Mouse (Mus musculus): ENCODE measurements at regions not wholly inside any gene's neighbourhood (a gene's known extent, or its start where the extent isn't known, plus 50 kb on each side); places are given as distances from the start of the nearest gene placed in this dataset.
A peak's percentile ranks its signal among the peaks of the same experiment; 100 is the strongest.

GRCm38 (mm10) chr7:70972023-70972400 is 379.3 kb downstream of the Gm10295 start:
- no peaks in the 10 kb centered on the region for H3K36me3 ChIP-seq (ENCODE audit: control insufficient read depth, insufficient read depth)
- H3K9me3 ChIP-seq (ENCODE audit: control insufficient read depth), result no peaks in the 10 kb centered on the region
- no peak overlapping the region for H3K9ac ChIP-seq (ENCODE audit: low read depth, low read length)
- no peak for ATAC-seq
- H3K4me3 ChIP-seq (ENCODE audit: low read depth, low read length), result no peak overlapping the region
- no peak overlapping the region for H3K4me2 ChIP-seq (replicated peaks; ENCODE audit: low read depth)
- no peak overlapping the region for H3K27ac ChIP-seq (ENCODE audit: low read depth, low read length)
- no peaks in the 10 kb centered on the region for H3K27me3 ChIP-seq (replicated peaks; ENCODE audit: control insufficient read depth, insufficient read depth, low read length)
- WGBS, result 45% methylated on average over 3 of the region's 3 CpGs
- no peak for TF ChIP-seq CTCF (IDR thresholded peaks at IDR 0.05; ENCODE audit: low read depth)
- no peaks in the 10 kb centered on the region for H3K4me1 ChIP-seq (replicated peaks; ENCODE audit: control insufficient read depth, insufficient read depth, low read length)

- TF ChIP-seq CTCF (IDR thresholded peaks at IDR 0.05; ENCODE audit: low read depth), result no peak
- Histone ChIP-seq H3K9me3 (ENCODE audit: control insufficient read depth) (no peaks in the 10 kb centered on the region), H3K27me3 (replicated peaks; ENCODE audit: control insufficient read depth, insufficient read depth, low read length) (no peaks in the 10 kb centered on the region), H3K36me3 (ENCODE audit: control insufficient read depth, insufficient read depth) (no peaks in the 10 kb centered on the region), H3K4me3 (ENCODE audit: low read depth, low read length) (no peak overlapping the region), H3K4me1 (replicated peaks; ENCODE audit: control insufficient read depth, insufficient read depth, low read length) (no peaks in the 10 kb centered on the region), H3K9ac (ENCODE audit: low read depth, low read length) (no peak overlapping the region), H3K27ac (ENCODE audit: low read depth, low read length) (no peak overlapping the region), H3K4me2 (replicated peaks; ENCODE audit: low read depth) (no peak overlapping the region)
- no peak for ATAC-seq
- WGBS, result 59% methylated on average over 6 of the region's 6 CpGs
Observed at GRCm38 (mm10) chr7:70971323-70972022, 379.8 kb downstream of the Gm10295 start.

GRCm38 (mm10) chr7:70952318-70952959 is 398.8 kb downstream of the Gm10295 start:
- no peak for ATAC-seq
- Histone ChIP-seq H3K4me3 (ENCODE audit: low read depth, low read length) (no peak overlapping the region), H3K36me3 (ENCODE audit: control insufficient read depth, insufficient read depth) (no peaks in the 10 kb centered on the region), H3K9ac (ENCODE audit: low read depth, low read length) (no peak overlapping the region), H3K4me2 (replicated peaks; ENCODE audit: low read depth) (no peak overlapping the region), H3K27ac (ENCODE audit: low read depth, low read length) (no peak overlapping the region), H3K4me1 (replicated peaks; ENCODE audit: control insufficient read depth, insufficient read depth, low read length) (no peaks in the 10 kb centered on the region), H3K9me3 (ENCODE audit: control insufficient read depth) (no peaks in the 10 kb centered on the region), H3K27me3 (replicated peaks; ENCODE audit: control insufficient read depth, insufficient read depth, low read length) (no peaks in the 10 kb centered on the region)
- 73% methylated on average over 4 of the region's 4 CpGs for WGBS
- no peak for TF ChIP-seq CTCF (IDR thresholded peaks at IDR 0.05; ENCODE audit: low read depth)

GRCm38 (mm10) chr7:70948281-70948680 is 403.0 kb downstream of the Gm10295 start:
- WGBS, result 72% methylated on average over 5 of the region's 5 CpGs
- Histone ChIP-seq H3K36me3 (ENCODE audit: control insufficient read depth, insufficient read depth) (no peaks in the 10 kb centered on the region), H3K9me3 (ENCODE audit: control insufficient read depth) (no peaks in the 10 kb centered on the region), H3K4me3 (ENCODE audit: low read depth, low read length) (no peak overlapping the region), H3K27me3 (replicated peaks; ENCODE audit: control insufficient read depth, insufficient read depth, low read length) (no peaks in the 10 kb centered on the region), H3K9ac (ENCODE audit: low read depth, low read length) (no peak overlapping the region), H3K27ac (ENCODE audit: low read depth, low read length) (no peak overlapping the region), H3K4me1 (replicated peaks; ENCODE audit: control insufficient read depth, insufficient read depth, low read length) (no peaks in the 10 kb centered on the region), H3K4me2 (replicated peaks; ENCODE audit: low read depth) (no peak overlapping the region)
- no peak for TF ChIP-seq CTCF (IDR thresholded peaks at IDR 0.05; ENCODE audit: low read depth)
- no peak for ATAC-seq

- no peaks in the 10 kb centered on the region for H3K36me3 ChIP-seq (ENCODE audit: control insufficient read depth, insufficient read depth)
- no peak overlapping the region for H3K27ac ChIP-seq (ENCODE audit: low read depth, low read length)
- no peak overlapping the region for H3K4me2 ChIP-seq (replicated peaks; ENCODE audit: low read depth)
- H3K27me3 ChIP-seq (replicated peaks; ENCODE audit: control insufficient read depth, insufficient read depth, low read length), result no peaks in the 10 kb centered on the region
- no peak for ATAC-seq
- H3K4me3 ChIP-seq (ENCODE audit: low read depth, low read length), result no peak overlapping the region
- WGBS, result 66% methylated on average over 2 of the region's 2 CpGs
- no peak overlapping the region for H3K9ac ChIP-seq (ENCODE audit: low read depth, low read length)
- H3K4me1 ChIP-seq (replicated peaks; ENCODE audit: control insufficient read depth, insufficient read depth, low read length), result no peaks in the 10 kb centered on the region
- no peak for TF ChIP-seq CTCF (IDR thresholded peaks at IDR 0.05; ENCODE audit: low read depth)
- H3K9me3 ChIP-seq (ENCODE audit: control insufficient read depth), result no peaks in the 10 kb centered on the region
Observed at GRCm38 (mm10) chr7:70946260-70946659, 405.0 kb downstream of the Gm10295 start.

- ATAC-seq, result no peak
- TF ChIP-seq CTCF (IDR thresholded peaks at IDR 0.05; ENCODE audit: low read depth), result peak; percentile 25; the same call in 1 of the 2 replicates
- H3K27ac ChIP-seq (ENCODE audit: low read depth, low read length), result no peak overlapping the region
Observed at GRCm38 (mm10) chr7:70930911-70931310, 420.4 kb downstream of the Gm10295 start.

More at GRCm38 (mm10) chr7:70930911-70931310, 420.4 kb downstream of the Gm10295 start:
- Histone ChIP-seq H3K27me3 (replicated peaks; ENCODE audit: control insufficient read depth, insufficient read depth, low read length) (no peaks in the 10 kb centered on the region), H3K4me1 (replicated peaks; ENCODE audit: control insufficient read depth, insufficient read depth, low read length) (no peaks in the 10 kb centered on the region), H3K9me3 (ENCODE audit: control insufficient read depth) (no peaks in the 10 kb centered on the region), H3K4me2 (replicated peaks; ENCODE audit: low read depth) (no peak overlapping the region), H3K36me3 (ENCODE audit: control insufficient read depth, insufficient read depth) (no peaks in the 10 kb centered on the region), H3K9ac (ENCODE audit: low read depth, low read length) (no peak overlapping the region), H3K4me3 (ENCODE audit: low read depth, low read length) (no peak overlapping the region)
- 33% methylated on average over 6 of the region's 6 CpGs for WGBS

Measured in intestine, postnatal 0 days (tissue).